Mouse (Mus musculus): ENCODE results near the gene Gipc2. TPM values are rescaled to one million over a fixed set of nuclear protein-coding genes. Genes with fewer than 3 reads are reported as not detected.

The Gipc2 gene
- polyA plus RNA-seq, 1 experiment, result 1.2 TPM

- Histone ChIP-seq H3K4me3 (ENCODE audit: insufficient read depth, low read length) (peak overlapping the region; percentile 61), H3K4me1 (ENCODE audit: control insufficient read depth, insufficient read depth, low read length) (peaks cover 18% of the 10 kb centered on the region), H3K27ac (ENCODE audit: insufficient read depth, low read depth, low read length) (peak overlapping the region; percentile 58)
- no peak for TF ChIP-seq POLR2A (IDR thresholded peaks at IDR 0.05; ENCODE audit: borderline replicate concordance, low read depth, low read length)
- no peak for TF ChIP-seq CTCF (IDR thresholded peaks at IDR 0.05; ENCODE audit: low read depth, low read length)
Measured at GRCm38 (mm10) chr3:152191791-152192237, 25.8 kb upstream of the Gipc2 start.

GRCm38 (mm10) chr3:152190679-152191477 lies 24.8 kb upstream of the Gipc2 start:
- Histone ChIP-seq H3K4me1 (ENCODE audit: control insufficient read depth, insufficient read depth, low read length) (peaks cover 25% of the 10 kb centered on the region), H3K27ac (ENCODE audit: insufficient read depth, low read depth, low read length) (no peak overlapping the region), H3K4me3 (ENCODE audit: insufficient read depth, low read length) (0 out of 2 replicates have a peak overlapping the region, but pooled peaks have one; percentile 10)
- TF ChIP-seq CTCF (IDR thresholded peaks at IDR 0.05; ENCODE audit: low read depth, low read length) (no peak), POLR2A (IDR thresholded peaks at IDR 0.05; ENCODE audit: borderline replicate concordance, low read depth, low read length) (no peak)

GRCm38 (mm10) chr3:152189306-152189705 lies 23.3 kb upstream of the Gipc2 start:
- H3K4me1 ChIP-seq (ENCODE audit: control insufficient read depth, insufficient read depth, low read length), result peaks cover 27% of the 10 kb centered on the region
- no peak overlapping the region for H3K27ac ChIP-seq (ENCODE audit: insufficient read depth, low read depth, low read length)
- no peak for TF ChIP-seq POLR2A (IDR thresholded peaks at IDR 0.05; ENCODE audit: borderline replicate concordance, low read depth, low read length)
- no peak for TF ChIP-seq CTCF (IDR thresholded peaks at IDR 0.05; ENCODE audit: low read depth, low read length)
- H3K4me3 ChIP-seq (ENCODE audit: insufficient read depth, low read length), result no peak overlapping the region

GRCm38 (mm10) chr3:152186106-152186505 lies 20.1 kb upstream of the Gipc2 start:
- Histone ChIP-seq H3K4me1 (ENCODE audit: control insufficient read depth, insufficient read depth, low read length) (peaks cover 25% of the 10 kb centered on the region), H3K27ac (ENCODE audit: insufficient read depth, low read depth, low read length) (no peak overlapping the region)
- TF ChIP-seq POLR2A (IDR thresholded peaks at IDR 0.05; ENCODE audit: borderline replicate concordance, low read depth, low read length), result no peak
- TF ChIP-seq CTCF (IDR thresholded peaks at IDR 0.05; ENCODE audit: low read depth, low read length), result no peak

GRCm38 (mm10) chr3:152183522-152183921 lies 17.5 kb upstream of the Gipc2 start:
- Histone ChIP-seq H3K27ac (ENCODE audit: insufficient read depth, low read depth, low read length) (no peak overlapping the region), H3K4me3 (ENCODE audit: insufficient read depth, low read length) (no peak overlapping the region), H3K4me1 (ENCODE audit: control insufficient read depth, insufficient read depth, low read length) (peaks cover 15% of the 10 kb centered on the region)
- TF ChIP-seq POLR2A (IDR thresholded peaks at IDR 0.05; ENCODE audit: borderline replicate concordance, low read depth, low read length) (no peak), CTCF (IDR thresholded peaks at IDR 0.05; ENCODE audit: low read depth, low read length) (no peak)

More at GRCm38 (mm10) chr3:152186106-152186505, 20.1 kb upstream of the Gipc2 start:
- no peak overlapping the region for H3K4me3 ChIP-seq (ENCODE audit: insufficient read depth, low read length)

GRCm38 (mm10) chr3:152180624-152181023 lies 14.6 kb upstream of the Gipc2 start:
- Histone ChIP-seq H3K4me3 (ENCODE audit: insufficient read depth, low read length) (no peak overlapping the region), H3K4me1 (ENCODE audit: control insufficient read depth, insufficient read depth, low read length) (peaks cover 2% of the 10 kb centered on the region; the same call in 1 of the 2 replicates), H3K27ac (ENCODE audit: insufficient read depth, low read depth, low read length) (no peak overlapping the region)
- TF ChIP-seq CTCF (IDR thresholded peaks at IDR 0.05; ENCODE audit: low read depth, low read length), result no peak
- TF ChIP-seq POLR2A (IDR thresholded peaks at IDR 0.05; ENCODE audit: borderline replicate concordance, low read depth, low read length), result no peak

GRCm38 (mm10) chr3:152179285-152179684 lies 13.3 kb upstream of the Gipc2 start:
- Histone ChIP-seq H3K4me3 (ENCODE audit: insufficient read depth, low read length) (no peak overlapping the region), H3K4me1 (ENCODE audit: control insufficient read depth, insufficient read depth, low read length) (no peaks in the 10 kb centered on the region), H3K27ac (ENCODE audit: insufficient read depth, low read depth, low read length) (no peak overlapping the region)
- no peak for TF ChIP-seq POLR2A (IDR thresholded peaks at IDR 0.05; ENCODE audit: borderline replicate concordance, low read depth, low read length)
- no peak for TF ChIP-seq CTCF (IDR thresholded peaks at IDR 0.05; ENCODE audit: low read depth, low read length)

GRCm38 (mm10) chr3:152178816-152179215 lies 12.8 kb upstream of the Gipc2 start:
- no peak overlapping the region for H3K27ac ChIP-seq (ENCODE audit: insufficient read depth, low read depth, low read length)
- no peak overlapping the region for H3K4me3 ChIP-seq (ENCODE audit: insufficient read depth, low read length)
- no peaks in the 10 kb centered on the region for H3K4me1 ChIP-seq (ENCODE audit: control insufficient read depth, insufficient read depth, low read length)
- TF ChIP-seq CTCF (IDR thresholded peaks at IDR 0.05; ENCODE audit: low read depth, low read length) (no peak), POLR2A (IDR thresholded peaks at IDR 0.05; ENCODE audit: borderline replicate concordance, low read depth, low read length) (no peak)

- Histone ChIP-seq H3K4me3 (ENCODE audit: insufficient read depth, low read length) (no peak overlapping the region), H3K27ac (ENCODE audit: insufficient read depth, low read depth, low read length) (no peak overlapping the region), H3K4me1 (ENCODE audit: control insufficient read depth, insufficient read depth, low read length) (no peaks in the 10 kb centered on the region; the same call in 1 of the 2 replicates)
- TF ChIP-seq CTCF (IDR thresholded peaks at IDR 0.05; ENCODE audit: low read depth, low read length), result no peak
- no peak for TF ChIP-seq POLR2A (IDR thresholded peaks at IDR 0.05; ENCODE audit: borderline replicate concordance, low read depth, low read length)
Measured at GRCm38 (mm10) chr3:152172322-152172935, 6.4 kb upstream of the Gipc2 start.

- no peak overlapping the region for H3K4me3 ChIP-seq (ENCODE audit: insufficient read depth, low read length)
- H3K27ac ChIP-seq (ENCODE audit: insufficient read depth, low read depth, low read length), result no peak overlapping the region
- no peaks in the 10 kb centered on the region; the same call in 1 of the 2 replicates for H3K4me1 ChIP-seq (ENCODE audit: control insufficient read depth, insufficient read depth, low read length)
- no peak for TF ChIP-seq POLR2A (IDR thresholded peaks at IDR 0.05; ENCODE audit: borderline replicate concordance, low read depth, low read length)
- no peak for TF ChIP-seq CTCF (IDR thresholded peaks at IDR 0.05; ENCODE audit: low read depth, low read length)
Measured at GRCm38 (mm10) chr3:152171862-152172261, 5.8 kb upstream of the Gipc2 start.

Measured in bone marrow macrophage, adult 2 months (primary cell).